Mouse (Mus musculus) hematopoietic stem cell, adult 5-6 weeks (primary cell): ENCODE data around the gene Hip1r. TPM values are rescaled to one million over a fixed set of nuclear protein-coding genes. Genes with fewer than 3 reads are reported as not detected.

Experiments
- ATAC-seq, 2 experiments: fragments of 125-278 bp in 1 of 2; replicated peaks in 1 of 2; 2 replicates each; pipeline ENCODE4 v1.8.0; 2016 to 2017; ENCODE audit warnings: inconsistent platforms in 2 of 2, mild to moderate bottlenecking in 2 of 2, moderate number of reproducible peaks in 2 of 2, low read depth in 1 of 2, moderate TSS enrichment in 1 of 2; ENCODE audit not compliant: low FRiP score in 2 of 2, poor library complexity in 2 of 2, severe bottlenecking in 2 of 2, insufficient read depth in 1 of 2, low TSS enrichment in 1 of 2
- total RNA-seq: library from RNA; stranded (forward); fragments of 172-1452, 232-1000 nt; gene quantifications from 2 replicates; pipeline ENCODE4 v1.2.3, GENCODE M21; 2017

The Hip1r gene
- total RNA-seq, 1 experiment from 2014 or later, result 47.0 TPM

DNA sequence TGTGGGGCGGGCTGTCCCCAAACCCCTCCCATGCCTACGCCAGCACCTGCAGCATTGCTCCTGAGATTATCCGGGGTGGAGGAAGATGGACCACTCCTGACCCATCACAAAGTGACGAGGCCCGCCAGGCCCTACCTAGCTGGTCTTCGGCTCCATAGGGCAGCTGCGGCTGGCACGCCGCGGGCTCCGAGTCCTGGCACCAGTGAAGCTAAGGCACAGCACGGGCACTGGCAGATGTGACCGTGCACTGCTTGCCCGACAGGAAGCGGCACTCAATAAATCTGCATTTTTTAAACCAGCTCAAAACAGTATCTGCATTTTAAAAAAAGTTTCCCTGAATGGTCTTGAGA, 31.7 kb downstream of the Hip1r start:
- no peak for ATAC-seq

DNA sequence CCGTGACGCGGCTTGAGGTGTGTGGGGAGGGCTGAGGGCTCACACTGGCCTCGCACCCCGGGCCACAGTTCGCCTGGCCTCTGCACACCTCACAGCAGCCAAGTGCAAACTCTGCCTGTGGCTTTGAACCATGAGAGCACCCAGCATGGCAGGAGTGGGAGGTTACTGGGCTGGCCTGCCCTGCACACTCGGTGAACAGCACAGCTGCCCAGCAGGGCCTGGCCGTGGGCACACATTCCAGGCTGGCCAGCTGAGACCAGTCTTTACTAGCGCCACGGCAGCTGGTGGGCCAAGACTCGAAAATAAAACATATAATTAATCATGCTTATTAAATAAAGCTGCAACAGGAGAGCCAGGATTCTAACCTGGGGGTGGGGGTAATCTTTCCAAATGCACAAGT, 32.2 kb downstream of the Hip1r start:
- no peak for ATAC-seq

DNA sequence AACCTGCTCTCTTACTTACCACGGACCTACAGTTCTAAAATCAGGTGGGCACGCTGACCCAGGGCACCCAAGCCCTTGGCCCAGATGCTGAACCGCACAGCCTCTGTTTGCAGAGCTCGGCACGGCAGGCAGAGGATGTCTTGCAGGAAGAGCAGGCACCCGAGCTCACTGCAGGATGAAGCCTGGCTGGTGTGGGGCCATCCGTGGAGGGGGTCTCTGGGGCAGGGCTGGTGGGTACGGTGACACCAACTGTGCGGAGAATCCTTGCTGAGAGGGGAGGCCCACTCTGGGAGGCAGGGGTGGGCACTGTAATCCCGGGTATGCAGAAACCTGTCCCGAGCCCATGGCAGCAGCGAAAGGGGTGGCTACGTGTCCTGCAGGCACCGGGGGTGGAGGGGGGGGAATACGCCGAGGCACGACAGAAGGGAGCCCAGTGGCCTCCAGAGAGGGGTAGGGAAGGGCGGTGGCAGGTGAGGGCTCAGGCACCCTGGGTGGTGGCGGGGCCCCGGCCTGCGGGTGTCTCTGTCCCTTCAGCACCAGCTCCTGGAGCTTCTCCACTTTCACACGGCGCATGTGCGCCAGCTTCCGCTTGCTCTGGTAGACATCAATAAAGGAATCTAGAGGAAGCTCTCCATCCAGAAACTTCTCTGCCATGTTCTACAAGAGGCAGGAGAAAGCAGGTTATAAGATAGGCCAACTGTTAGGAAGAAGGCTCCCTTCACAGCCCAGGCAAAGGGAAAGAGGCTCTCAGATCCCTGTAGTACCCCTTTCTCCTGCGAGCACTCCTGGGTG, 32.9 kb downstream of the Hip1r start:
- no peak for ATAC-seq

DNA sequence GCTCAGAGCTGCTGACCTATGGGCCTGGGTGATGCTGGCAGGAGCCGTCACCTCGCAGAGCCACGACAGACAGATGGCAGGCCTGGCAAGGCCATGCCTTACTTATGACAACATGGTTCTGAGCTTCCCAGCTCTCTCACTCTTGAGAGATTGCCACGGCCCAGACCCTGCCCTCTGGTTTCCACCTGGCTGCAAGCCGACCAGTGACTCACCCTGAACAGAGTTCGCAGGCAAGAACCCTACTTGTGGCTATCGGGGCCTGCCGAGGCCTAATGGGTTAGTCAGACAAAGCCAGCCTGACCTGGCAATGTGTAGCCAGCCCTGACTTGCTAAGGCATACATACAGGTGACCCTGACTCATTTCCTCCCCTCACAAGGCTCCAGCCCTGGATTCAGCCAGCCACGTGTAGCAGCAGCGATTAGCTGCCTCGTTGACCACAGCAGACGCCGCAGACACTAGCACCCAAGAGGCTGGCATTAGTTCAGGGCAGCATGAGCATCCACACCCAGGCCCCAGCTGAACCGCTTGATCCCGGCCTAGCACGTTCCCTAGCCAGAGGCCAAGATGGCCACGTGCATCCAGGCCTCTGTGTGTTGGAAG, 33.6 kb downstream of the Hip1r start:
- ATAC-seq, result no peak

DNA sequence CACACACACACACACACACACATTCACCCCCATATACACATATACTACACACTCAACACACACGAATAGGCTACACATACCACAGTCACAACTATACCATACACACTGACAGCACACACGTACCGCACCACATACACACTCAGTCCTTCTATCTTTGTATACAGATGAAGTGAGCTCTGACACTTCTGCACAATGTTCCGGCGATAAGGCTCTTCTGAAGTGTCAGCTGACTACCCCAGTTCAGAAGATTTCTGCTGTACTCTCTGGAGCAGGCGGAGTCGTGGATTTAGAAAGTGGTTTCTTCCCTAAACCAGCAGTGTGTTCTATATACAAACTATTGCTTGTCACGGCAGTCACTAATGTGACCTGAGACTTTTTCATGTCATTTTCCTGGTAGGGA, 36.6 kb downstream of the Hip1r start:
- ATAC-seq, result no peak

DNA sequence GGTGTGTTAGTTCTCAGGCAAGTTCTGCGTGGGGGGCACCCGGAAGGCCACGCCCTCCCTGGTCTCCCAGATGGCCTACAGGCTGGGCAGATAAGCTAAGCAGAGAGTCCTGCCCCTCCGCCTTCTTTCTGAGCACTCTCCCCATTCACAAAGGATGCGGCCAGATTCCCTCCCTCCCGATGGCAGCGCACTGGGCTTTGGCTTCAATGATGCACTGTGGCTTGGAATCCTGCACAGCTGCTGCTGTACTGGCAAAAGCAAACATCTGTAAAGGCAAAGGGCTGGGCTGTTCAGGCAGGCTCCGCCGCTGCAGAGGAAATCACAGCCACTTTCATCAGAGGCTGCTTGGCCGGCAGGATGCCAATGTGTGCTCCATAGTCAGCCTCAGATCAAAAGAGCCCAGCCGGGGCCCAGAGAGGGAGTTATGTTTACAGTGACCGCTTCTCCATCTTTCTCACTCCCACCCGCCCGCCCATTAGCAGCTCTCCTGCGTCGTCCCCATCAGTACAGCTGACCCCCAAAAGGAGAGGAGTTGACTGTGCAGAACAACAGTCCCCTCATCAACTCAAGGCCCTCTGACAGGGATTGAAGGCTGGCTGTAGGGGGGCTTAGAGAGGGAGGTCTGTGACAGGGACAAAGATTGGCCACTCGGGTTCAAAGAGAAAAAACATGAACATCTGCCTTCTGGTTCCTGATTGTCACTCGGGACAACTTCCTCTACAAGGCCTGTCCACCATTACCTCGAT, 37.7 kb downstream of the Hip1r start:
- no peak for ATAC-seq

DNA sequence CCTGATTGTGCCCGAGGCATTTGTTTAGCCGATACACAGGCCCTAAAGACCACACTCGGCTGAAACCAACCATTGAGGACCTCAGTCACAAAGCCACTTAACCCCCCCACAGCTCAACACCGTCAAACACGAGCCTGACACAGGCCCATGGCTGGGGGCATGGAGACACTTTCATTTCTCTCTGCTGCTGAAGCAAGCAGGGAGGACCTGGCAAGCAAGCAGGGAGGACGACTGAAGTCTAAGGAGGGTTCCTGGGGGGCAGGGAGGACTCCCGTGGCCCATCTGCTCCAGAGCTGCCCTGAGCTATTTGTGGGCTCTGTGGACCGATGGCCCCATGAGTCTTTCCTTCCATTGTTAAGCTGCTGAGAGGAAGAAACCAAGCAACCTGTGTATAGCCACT, 38.5 kb downstream of the Hip1r start:
- ATAC-seq, result 0 out of 4 replicates have a peak, but pooled peaks of 1 of the 2 experiments have one; percentile 2

DNA sequence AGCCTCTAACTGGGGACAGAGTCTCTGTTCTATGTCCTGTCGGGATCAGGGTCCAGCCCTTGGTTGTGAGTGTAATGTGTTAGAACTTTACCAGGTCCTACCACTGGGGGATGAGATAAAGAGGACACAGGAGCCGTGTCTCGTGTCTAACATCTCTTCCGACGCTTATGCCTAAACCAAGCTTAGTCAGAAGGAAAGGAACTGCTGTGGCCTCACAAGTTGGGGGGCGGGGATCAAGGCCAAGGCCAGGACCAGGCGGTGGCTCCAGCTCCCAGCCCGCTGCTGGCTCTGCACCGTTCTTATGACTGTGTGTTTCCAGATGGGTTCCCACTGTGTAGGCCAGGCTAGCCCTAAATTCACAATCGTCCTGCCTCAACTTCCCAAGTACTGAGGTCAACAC, 39.5 kb downstream of the Hip1r start:
- ATAC-seq, result no peak

DNA sequence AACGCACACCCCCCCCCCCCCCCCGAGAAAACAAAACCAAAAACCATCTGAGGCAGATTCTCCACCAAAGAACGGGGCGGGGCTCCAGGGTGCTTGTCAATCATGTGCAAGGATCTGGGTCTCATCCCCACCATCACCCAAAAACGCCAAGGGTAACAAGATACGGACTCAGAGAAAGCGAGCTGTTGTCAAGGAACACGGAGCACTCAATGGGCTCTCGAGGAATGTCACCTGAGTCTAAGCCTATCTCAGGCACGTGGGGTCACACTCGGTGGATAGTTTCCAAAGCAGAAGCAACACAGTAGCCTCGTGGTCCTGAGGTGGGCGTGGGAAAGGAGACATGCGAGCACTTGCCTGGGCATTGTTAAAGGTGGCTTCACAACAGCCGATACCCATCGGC, 40.3 kb downstream of the Hip1r start:
- ATAC-seq, result no peak

DNA sequence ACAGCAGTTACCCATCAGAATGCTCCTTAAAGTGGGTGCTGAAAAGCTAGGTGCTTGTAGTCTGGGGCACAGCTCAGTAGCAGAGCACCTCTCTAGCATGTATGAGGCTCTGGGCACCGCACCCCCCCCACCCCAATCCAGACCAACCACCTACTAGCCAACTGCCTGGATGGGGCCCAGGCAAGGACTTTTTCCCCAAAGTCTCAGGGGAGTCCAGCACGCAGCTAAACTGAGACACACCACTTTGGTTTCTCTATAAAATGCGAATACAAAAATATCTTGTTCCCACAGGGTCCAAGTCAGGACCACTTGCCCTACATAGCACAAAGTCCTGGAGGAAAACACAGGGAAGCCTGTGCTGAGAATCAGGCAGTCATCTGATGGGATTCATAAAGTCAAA, 40.8 kb downstream of the Hip1r start:
- no peak for ATAC-seq

DNA sequence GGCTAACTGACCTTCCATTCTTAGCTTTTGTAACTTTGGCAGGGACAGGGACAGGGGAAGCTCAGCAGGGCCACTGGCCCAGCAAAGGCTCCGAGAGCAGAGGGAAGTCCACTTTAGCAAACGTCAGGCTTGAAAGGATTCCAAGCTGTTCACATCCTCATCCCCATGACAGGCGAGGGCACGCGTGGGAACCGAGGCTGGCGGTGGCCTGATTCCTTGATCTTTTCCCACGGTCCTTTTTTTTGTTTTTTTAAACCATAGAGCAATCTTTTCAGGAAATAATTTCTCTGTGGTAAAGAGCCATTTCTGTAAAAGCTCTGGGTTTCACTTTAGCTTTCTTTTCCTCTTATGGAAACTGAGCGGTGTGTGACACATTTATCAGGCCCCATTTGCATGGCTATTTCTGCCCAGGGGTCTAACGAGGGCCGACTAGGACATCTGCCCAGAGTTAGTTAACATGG, 41.4 kb downstream of the Hip1r start:
- ATAC-seq, result no peak

DNA sequence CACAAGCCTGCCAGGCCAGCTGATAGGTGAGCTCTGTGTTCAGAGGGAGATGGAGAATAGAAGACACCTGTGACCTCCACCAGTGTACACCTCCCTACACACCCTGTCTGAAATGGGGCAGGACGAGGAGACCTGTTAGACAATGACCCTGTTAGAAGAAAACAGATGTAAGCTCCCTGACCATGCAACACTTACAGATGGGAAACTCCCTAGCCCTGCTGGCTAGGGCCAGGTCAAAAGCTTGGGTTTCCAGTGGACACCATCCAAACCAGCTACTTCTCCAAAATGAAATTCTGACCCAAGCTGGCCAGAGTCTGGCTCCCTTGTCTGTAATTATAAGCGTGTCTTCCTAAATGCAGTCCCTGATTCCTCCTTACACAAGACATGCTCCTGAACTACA, 42.3 kb downstream of the Hip1r start:
- no peak for ATAC-seq

DNA sequence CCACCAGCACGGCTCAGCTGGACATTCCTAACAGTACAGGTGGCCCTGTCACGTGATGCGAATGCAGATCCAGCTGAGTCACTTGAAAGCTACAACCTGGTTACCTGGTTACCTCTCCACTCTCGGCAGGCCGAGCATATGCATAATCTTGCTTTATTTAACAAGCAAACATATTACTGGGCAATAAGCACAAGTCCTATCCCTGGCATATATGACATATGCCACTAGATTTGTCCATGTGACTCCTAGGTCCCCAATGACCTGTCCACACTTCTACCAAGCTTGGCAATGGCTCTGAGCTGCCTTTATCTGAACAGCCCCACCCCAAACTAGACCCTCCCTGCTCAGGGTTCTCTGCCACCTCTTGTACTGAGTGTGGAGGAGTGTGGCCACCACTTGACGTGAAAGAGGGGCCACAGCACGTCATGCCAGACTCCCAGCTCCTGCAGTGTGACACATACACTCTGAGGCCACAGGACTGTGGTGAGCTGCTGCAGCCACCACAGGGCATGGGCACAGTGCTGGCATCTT, 42.9 kb downstream of the Hip1r start:
- no peak for ATAC-seq

DNA sequence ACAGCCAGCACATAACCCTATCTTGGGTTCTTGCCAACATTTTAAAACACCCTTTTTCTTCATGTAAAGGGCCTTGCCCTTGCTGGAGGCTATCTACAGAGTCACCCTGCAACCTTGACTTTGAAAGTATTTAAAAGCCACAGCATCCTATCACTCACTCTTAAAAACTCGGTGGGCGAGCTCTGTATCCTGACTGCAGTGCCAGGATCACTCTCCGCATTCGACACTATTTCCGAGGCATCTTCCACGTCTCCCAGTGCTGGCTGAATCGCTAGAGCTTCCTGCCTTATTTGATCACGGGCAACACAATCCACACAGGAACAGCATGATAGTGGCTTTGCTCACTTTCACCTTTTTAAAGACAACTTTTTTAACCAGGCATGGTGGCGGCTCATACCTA, 44.5 kb downstream of the Hip1r start:
- no peak for ATAC-seq

DNA sequence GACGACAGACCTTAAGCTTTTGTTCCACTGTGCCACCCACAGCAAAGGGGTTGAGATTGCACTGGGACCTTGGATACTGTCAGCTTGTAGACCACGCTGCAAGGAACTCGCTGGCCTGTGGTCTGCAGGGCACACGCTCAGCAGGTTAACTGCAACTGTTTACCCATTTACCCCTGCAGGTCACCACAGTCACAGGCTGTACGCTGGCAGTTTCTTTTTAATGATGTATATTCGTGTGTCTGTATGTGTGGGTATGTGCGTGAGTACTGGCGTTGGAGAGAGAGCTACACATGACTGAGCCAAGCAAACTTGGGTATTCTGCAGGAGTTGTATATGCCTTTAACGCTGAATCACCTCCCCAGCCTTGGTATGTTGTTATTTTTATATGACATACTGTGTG, 45.2 kb downstream of the Hip1r start:
- no peak for ATAC-seq

DNA sequence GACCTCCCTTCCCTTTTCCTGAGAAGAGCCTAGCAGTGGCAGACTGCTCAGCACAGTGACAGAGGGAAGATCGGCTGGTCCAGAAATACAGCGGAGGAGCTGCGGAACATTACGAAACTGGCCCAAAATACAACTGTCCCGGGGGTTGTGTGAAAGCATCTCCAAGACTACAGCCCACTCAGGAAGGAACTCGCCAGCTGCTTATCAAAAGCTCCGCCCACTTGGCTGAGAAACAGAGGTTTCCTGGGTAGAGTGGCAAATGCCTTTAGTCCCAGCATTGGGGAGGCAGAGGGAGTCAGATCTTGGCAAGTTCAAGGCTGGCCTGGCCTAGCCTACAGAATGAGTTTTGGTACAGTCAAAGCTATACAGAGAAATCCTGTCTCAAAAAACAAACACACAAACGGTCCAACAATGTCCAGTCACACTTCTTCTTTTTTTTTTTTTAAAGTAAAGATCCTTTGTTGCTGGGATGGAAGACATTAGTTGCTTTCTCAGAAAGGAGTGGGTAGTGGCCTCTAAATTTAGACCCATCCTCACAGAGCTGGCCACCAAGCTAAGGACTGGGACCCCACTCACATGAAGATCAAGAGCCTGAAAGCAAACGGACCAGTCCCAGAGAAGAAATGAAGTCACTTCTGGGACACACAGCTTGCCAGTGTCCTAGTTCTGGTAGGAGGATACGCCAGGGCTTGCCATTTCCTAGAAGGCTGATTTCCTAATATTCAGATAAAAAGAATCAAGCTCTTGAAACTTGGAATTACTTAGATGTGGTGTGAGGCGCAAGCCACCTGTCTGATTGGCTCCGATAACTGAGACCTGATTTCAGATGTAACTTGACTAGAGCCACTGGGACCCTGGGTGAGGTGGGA, 46.2 kb downstream of the Hip1r start:
- ATAC-seq, result peak; percentile 80 to 83

DNA sequence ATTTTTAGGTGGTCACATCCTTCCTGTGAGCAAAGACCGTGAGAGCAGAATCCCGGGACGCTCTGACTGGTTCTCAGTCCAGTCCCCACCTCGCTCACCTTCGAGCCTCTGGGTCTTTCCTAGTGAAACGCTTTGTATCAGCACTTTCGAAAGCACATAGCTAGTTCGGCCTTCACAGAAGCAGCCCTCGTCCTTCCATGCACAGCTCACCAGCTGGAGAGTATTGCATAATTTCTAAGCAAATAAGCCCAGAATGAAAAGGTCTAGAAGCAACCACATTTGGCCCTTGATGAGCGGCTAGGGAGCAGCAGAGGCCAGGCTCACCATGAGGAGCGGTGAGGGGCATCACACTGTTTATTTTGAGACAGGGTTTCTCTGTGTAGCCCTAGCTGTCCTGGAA, 47.7 kb downstream of the Hip1r start:
- no peak for ATAC-seq
